Mouse (Mus musculus) erythroblast, embryonic 14.5 days (primary cell): Measurements from ENCODE around the gene Dpf2. TPM values are rescaled to one million over a fixed set of nuclear protein-coding genes. Genes with fewer than 3 reads are reported as not detected.
A peak's percentile ranks its signal among the peaks of the same experiment; 100 is the strongest.

Experiments used
- H3K27me3 ChIP-seq: 2 replicates; pipeline ENCODE4 v1.6.1; 2012; ENCODE audit warnings: inconsistent platforms; ENCODE audit not compliant: control insufficient read depth
- H3K36me3 ChIP-seq: 2 replicates; pipeline ENCODE4 v1.6.1; 2012; ENCODE audit warnings: mild to moderate bottlenecking, inconsistent platforms; ENCODE audit not compliant: control insufficient read depth
- H3K4me1 ChIP-seq: 2 replicates; pipeline ENCODE4 v1.6.1; 2012; ENCODE audit warnings: inconsistent platforms; ENCODE audit not compliant: control insufficient read depth
- H3K4me3 ChIP-seq: replicated peaks from 2 replicates; pipeline ENCODE3; 2012; ENCODE audit warnings: moderate library complexity, mild to moderate bottlenecking, inconsistent platforms
- H3K9me3 ChIP-seq: 2 replicates; pipeline ENCODE4 v1.6.1; 2012; ENCODE audit warnings: low read length, inconsistent platforms, mixed read lengths; ENCODE audit not compliant: control insufficient read depth
- GATA1 ChIP-seq: IDR thresholded peaks from 2 replicates; pipeline ENCODE4 v1.6.1; 2012; ENCODE audit warnings: low read length, inconsistent platforms, mixed read lengths
- TAL1 ChIP-seq: IDR thresholded peaks from 3 replicates; pipeline ENCODE4 v1.6.1; 2012; ENCODE audit warnings: low read length, inconsistent platforms, mixed read lengths
- polyA plus RNA-seq: library from polyadenylated mRNA; stranded (reverse); fragments of >175 nt; gene quantifications from 2 replicates; pipeline ENCODE4 v1.2.3, GENCODE M21; 2012

Gene Dpf2
- 2.7 and 8.5 TPM in 2 replicates for polyA plus RNA-seq

DNA sequence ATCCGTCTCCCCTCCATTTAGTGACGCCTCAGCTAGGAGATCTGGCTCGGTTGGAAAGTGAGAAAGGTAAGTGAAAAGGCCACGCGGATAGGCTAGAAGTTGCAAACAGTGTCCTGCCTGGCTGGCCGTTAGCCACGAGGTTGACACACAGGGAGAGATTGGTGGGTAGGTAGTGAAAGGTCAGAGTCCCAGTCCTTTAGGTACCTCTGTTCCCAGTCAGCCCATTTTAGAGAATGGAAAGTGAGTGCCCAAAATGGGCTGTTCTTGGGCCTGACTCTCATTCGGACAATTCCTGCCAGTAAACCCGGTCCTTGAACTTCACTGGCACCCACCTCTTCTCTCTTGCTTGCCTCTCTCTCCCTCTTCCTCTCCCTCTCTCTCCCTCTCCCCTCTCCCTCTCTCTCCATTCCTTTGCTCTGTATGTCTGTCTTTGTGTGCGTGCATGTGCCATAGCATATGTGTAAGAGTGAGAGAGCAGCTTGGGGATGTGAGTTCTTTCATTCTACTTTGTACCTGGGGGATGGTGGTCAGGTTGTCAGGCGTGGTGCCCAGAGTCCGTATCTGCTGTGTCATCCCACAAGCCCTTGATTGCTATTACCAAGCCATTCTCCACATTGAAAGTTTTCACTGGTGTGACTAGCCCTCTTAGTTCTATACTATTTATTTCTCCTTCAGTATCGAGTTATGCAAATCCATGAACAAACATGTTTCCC lies at the start of gene Dpf2:
TSS of gene Dpf2 (minus strand) at position 4 of the 713 bp plus-strand sequence.
- Histone ChIP-seq H3K9me3 (no peaks in the 10 kb centered on the region), H3K4me1 (peaks cover 54% of the 10 kb centered on the region), H3K27me3 (no peaks in the 10 kb centered on the region), H3K36me3 (peaks cover 46% of the 10 kb centered on the region), H3K4me3 (peak within 1 kb of the TSS; percentile 79)
- TF ChIP-seq TAL1 (no peak), GATA1 (no peak)

DNA sequence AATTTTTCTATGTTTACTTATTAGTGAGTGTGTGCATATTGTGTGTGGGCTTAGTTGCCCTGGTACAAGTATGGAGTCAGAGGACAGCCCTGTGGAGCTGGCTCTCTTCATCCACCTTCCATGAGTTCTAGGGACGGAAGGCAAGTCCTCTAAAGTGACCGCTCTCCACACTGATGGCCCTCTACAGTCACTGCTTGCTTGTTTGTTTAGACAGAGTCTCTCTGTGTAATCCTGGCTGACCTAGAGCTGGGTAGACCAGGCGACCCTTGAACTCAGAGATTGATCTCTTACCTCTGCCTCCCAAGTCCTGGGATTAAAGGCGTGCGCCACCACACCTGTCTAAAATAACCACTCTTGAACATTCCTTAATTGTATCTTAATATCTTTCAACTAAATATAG lies 44.6 kb upstream of the Dpf2 start:
- no peak overlapping the region for H3K4me3 ChIP-seq
- peaks cover 98% of the 10 kb centered on the region for H3K36me3 ChIP-seq
- no peak for TF ChIP-seq TAL1
- TF ChIP-seq GATA1: no peak
- no peaks in the 10 kb centered on the region for H3K9me3 ChIP-seq
- peaks cover 23% of the 10 kb centered on the region for H3K4me1 ChIP-seq
- no peaks in the 10 kb centered on the region for H3K27me3 ChIP-seq

DNA sequence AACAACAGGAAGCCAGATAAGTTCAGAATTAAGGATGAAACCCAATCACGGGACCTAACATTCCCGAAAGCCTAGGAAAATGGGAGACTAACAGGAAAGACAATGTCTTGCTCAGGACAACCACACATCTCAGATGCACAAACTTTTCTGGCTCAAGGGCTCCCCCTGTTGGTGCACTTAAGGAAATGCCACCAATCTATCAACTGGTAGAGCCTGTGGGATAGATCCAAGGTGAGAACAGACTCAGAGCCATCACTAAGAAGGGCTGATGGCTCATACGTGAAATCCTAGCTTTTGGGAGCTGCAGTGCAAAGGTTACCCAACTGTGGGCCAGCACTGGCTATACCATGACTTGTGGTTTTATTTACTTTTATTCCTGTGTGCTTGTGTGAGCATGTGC lies 43.9 kb upstream of the Dpf2 start:
- peaks cover 100% of the 10 kb centered on the region for H3K36me3 ChIP-seq
- peaks cover 19% of the 10 kb centered on the region for H3K4me1 ChIP-seq
- TF ChIP-seq TAL1 (no peak), GATA1 (no peak)
- no peaks in the 10 kb centered on the region for H3K9me3 ChIP-seq
- H3K4me3 ChIP-seq: no peak overlapping the region
- no peaks in the 10 kb centered on the region for H3K27me3 ChIP-seq

DNA sequence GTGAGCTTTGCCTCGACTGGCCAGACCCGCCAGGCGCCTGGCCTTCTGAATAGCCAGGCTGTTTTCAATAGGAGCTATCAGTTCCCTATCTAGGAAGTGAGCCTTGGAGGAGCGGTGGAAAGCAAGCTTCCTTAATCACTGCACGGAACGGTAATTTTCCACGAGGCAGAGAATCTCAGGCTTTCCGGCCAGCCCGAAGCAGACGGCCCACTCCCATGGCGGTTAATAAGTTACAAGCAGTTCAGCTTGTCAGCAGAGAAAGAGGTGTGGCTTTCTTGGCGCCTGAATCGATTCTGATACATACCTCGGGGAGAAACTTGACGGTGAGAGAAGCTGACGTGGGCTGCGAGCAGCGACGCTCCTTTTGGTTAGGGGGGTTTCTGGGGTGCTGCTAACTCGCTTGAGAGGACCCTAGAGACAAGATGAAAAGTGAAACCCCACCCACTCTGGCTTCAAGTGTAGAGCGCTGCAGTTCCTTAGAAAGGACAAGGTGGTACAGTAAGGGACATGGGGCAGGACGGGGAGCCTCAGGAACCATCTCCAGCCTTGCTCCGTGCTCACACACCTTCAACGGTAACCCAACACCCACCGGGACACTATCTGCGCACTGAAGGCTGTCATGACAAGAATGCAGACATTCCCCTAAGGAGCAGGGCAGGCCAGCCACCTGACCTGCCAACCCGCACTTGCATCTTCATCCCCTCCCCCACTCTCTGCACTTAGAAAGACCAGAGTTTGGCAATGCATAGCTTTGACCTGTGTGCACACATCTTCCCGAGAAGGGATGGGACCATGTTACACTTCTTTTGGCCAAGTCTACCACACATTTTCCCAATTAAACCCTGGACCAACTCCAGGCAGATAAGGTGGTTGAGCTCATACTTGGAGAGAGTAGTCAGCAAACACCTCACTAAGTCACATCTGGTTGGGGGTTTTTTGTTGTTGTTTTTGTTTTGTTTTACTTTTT lies 43.2 kb upstream of the Dpf2 start:
- TF ChIP-seq TAL1 (no peak), GATA1 (no peak)
- Histone ChIP-seq H3K4me3 (no peak overlapping the region), H3K4me1 (peaks cover 12% of the 10 kb centered on the region), H3K27me3 (no peaks in the 10 kb centered on the region), H3K36me3 (peaks cover 100% of the 10 kb centered on the region), H3K9me3 (no peaks in the 10 kb centered on the region)

DNA sequence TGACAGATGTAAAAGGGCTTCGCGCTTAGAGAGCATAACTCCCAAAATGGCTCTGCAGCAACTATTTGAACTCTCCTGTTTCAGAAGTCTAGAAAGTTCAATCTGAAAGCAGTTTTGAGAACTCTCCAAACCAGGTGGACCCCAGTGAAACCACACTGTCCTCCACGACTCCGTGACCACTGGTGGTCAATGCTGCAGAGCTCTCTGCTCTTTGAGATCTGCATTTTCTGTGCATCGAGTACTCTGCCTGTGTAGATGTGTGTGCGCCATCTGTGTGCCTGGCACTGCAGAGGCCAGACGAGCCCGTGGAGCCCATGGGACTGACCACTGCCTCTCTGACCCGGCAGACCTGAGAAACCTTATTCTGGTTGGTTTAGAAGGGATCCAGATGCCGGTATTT lies 42.1 kb upstream of the Dpf2 start:
- peaks cover 100% of the 10 kb centered on the region for H3K36me3 ChIP-seq
- peaks cover 5% of the 10 kb centered on the region for H3K4me1 ChIP-seq
- TF ChIP-seq GATA1: no peak
- H3K9me3 ChIP-seq: no peaks in the 10 kb centered on the region
- H3K4me3 ChIP-seq: no peak overlapping the region
- no peaks in the 10 kb centered on the region for H3K27me3 ChIP-seq

DNA sequence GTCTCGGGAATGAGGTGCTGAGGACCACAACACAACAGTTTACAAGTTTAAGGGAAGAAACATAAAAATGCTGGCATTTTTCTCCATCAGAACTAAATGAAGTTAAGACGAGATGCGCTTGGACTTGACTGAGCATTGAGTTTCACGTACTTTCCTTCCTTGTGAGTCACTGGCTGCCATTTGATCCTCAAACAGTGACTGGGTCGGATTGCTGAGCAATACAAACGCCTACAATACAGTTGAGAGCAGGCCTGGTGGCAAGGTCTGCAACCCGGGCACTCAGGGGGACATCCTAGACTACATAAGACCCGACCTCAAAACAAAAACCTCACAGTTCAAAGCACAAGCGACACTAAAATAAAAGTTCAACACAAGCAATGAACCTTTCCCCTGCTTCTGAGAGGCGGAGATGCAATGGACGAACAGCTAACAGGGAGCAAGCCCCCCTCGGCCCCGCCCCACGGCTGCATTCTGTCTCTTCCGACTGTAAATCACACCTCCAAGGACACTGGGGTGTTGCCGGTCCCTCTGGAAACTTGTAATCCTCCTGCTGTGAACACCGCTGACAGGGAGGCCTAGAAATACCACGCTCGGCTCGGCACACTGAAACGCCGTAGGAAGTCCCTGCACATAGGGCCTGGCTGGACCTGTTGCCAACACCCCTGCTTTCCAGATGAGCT lies 41.4 kb upstream of the Dpf2 start:
- peaks cover 100% of the 10 kb centered on the region for H3K36me3 ChIP-seq
- H3K4me3 ChIP-seq: no peak overlapping the region
- TF ChIP-seq GATA1 (no peak), TAL1 (no peak)
- H3K27me3 ChIP-seq: no peaks in the 10 kb centered on the region
- no peaks in the 10 kb centered on the region for H3K9me3 ChIP-seq
- peaks cover 5% of the 10 kb centered on the region for H3K4me1 ChIP-seq

DNA sequence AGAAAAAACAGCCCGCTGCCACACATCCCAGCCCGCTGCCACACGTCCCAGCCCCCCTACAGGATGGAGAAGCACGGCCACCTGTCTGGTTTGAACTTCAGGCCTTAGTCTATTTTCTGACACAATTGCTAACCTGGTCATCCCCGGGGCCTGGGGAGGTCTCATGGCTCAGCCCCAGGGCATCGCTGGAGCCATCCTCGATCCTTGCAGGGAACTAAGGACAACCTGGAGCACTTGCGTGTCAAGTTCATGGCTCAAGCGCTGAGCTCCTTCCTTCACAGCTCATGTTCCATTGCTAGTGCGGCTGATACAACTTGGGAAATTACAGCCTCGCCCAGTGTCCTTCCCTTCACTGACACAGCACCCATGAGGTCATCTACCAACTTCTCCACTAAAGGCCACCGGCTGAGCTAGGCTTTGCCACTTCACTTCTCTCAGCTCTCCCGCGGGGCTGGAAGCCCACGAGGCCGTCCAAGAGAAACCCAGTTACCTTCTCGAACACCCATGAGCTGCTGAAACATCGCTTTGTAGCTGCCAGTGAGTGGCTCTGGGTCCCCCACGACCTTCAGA lies 40.5 kb upstream of the Dpf2 start:
- peaks cover 5% of the 10 kb centered on the region for H3K4me1 ChIP-seq
- H3K4me3 ChIP-seq: no peak overlapping the region
- H3K27me3 ChIP-seq: no peaks in the 10 kb centered on the region
- H3K9me3 ChIP-seq: no peaks in the 10 kb centered on the region
- H3K36me3 ChIP-seq: peaks cover 100% of the 10 kb centered on the region
- no peak for TF ChIP-seq GATA1
- TF ChIP-seq TAL1: no peak

DNA sequence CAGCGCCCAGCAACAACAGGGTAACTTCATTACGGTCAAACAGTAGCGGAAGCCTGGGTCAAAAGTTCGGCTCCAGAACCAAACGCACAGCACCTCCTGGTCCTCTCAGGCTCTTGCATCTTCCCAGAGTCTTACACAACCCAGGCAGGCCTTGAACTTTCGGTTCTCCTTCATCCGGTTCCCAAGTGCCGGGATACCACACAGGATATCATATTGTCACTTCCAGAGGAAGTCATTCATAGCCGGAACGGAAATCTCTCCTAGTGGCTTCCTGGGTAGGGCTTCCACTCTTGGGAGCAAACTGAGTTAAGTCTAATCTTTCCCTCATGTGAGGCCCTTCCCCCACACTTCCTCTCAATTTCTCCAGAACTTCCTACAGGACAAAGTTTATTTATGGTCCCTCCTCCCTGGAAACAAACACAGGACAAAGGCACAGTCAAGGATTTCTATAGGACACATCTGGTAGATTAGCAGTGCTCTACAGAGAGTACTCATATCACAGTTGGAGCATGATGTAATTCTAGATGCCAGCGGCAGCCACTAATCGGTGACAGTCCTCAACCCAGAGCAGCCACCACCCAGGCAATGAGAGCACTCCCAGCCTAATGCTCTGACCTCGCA lies 39.4 kb upstream of the Dpf2 start:
- Histone ChIP-seq H3K4me3 (no peak overlapping the region), H3K4me1 (peaks cover 4% of the 10 kb centered on the region), H3K27me3 (no peaks in the 10 kb centered on the region), H3K36me3 (peaks cover 100% of the 10 kb centered on the region), H3K9me3 (no peaks in the 10 kb centered on the region)
- TF ChIP-seq TAL1 (no peak), GATA1 (no peak)
